Mouse (Mus musculus): ENCODE results near the gene Zcwpw1. TPM values are rescaled to one million over a fixed set of nuclear protein-coding genes. Genes with fewer than 3 reads are reported as not detected.

Gene Zcwpw1
- polyA plus RNA-seq, 1 experiment from 2014 or later = 1.9 TPM

DNA sequence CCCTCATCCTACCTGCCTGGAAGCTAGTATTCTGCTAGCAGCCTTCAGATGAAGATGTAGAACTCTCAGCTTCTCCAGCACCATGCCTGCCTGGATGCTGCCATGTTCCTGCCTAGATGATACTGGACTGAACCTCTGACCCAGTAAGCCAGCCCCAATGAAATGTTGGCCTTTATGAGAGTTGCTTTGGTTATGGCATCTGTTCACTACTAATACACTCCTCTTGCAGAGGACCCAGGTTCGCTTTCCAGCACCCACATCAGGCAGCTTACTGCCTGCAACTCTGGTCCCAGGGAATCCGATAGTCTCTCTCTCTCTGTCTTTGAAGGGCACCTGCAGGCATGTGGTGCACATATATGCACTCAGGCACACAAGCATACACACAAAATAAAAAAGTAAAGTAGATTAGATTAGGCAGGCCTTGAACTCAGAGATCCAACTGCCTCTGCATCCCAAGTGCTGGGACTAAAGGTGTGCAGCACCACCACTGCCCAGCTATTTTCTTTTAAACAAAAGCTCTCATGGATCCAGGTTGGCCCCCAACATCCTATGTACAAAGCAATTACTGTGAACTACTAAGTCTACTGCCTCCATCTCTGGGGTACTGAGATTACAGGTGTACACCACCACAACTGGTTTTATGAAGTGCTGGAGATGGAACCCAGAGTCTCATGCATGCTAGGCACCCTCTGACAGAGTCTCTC, 11.9 kb upstream of the Zcwpw1 start:
- TF ChIP-seq EP300 (IDR thresholded peaks at IDR 0.05; ENCODE audit: low read depth) (no peak), CTCF (IDR thresholded peaks at IDR 0.05; ENCODE audit: low read depth) (no peak)
- H3K9me3 ChIP-seq (ENCODE audit: low read length) = no peaks in the 10 kb centered on the region
- no peak for ATAC-seq
- H3K4me3 ChIP-seq (ENCODE audit: low read depth, low read length) = no peak overlapping the region
- H3K4me2 ChIP-seq (ENCODE audit: low read depth, low read length) = no peak overlapping the region
- peaks cover 8% of the 10 kb centered on the region; the same call in 1 of the 2 replicates for H3K36me3 ChIP-seq (replicated peaks; ENCODE audit: insufficient read depth, low read length)
- 89% methylated on average over 2 of the region's 2 CpGs for WGBS (ENCODE audit: insufficient replicate concordance)
- no peaks in the 10 kb centered on the region for H3K27me3 ChIP-seq (ENCODE audit: insufficient read depth, low read length)
- H3K4me1 ChIP-seq (ENCODE audit: insufficient read depth) = peaks cover 22% of the 10 kb centered on the region
- H3K9ac ChIP-seq (replicated peaks) = no peak overlapping the region
- H3K27ac ChIP-seq (ENCODE audit: low read depth) = no peak overlapping the region
- no peak for DNase-seq

DNA sequence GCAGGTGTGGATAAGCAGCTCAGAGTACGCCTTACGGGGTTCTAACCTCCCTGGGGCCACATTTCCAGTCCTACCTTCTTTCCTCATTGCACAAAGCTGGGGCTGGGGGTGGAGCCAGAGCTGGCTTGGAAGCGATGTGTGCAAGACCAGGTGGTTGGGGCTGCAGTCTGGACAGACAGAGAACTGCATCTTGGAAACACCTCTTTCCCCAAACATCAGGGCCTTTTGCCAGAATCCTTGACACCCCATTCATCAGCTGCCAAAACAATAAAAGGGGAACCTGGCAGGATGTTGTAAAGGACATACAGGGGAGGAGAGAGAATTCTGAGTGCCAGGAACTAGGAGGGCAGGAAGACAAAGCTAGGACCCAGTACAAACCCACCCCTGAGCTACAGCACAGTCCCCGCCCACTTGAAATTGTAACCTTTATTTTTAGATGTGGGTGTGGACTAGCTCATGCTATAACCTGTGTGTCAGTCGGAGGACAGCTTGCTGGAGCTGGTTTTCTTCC, 11.1 kb upstream of the Zcwpw1 start:
- Histone ChIP-seq H3K9me3 (ENCODE audit: low read length) (no peaks in the 10 kb centered on the region), H3K36me3 (replicated peaks; ENCODE audit: insufficient read depth, low read length) (peaks cover 15% of the 10 kb centered on the region), H3K4me3 (ENCODE audit: low read depth, low read length) (no peak overlapping the region), H3K4me2 (ENCODE audit: low read depth, low read length) (no peak overlapping the region), H3K9ac (replicated peaks) (no peak overlapping the region), H3K4me1 (ENCODE audit: insufficient read depth) (peaks cover 22% of the 10 kb centered on the region), H3K27me3 (ENCODE audit: insufficient read depth, low read length) (no peaks in the 10 kb centered on the region), H3K27ac (ENCODE audit: low read depth) (no peak overlapping the region)
- ATAC-seq (no peak), DNase-seq (no peak)
- TF ChIP-seq CTCF (IDR thresholded peaks at IDR 0.05; ENCODE audit: low read depth) = no peak
- 28% methylated on average over 5 of the region's 5 CpGs for WGBS (ENCODE audit: insufficient replicate concordance)

DNA sequence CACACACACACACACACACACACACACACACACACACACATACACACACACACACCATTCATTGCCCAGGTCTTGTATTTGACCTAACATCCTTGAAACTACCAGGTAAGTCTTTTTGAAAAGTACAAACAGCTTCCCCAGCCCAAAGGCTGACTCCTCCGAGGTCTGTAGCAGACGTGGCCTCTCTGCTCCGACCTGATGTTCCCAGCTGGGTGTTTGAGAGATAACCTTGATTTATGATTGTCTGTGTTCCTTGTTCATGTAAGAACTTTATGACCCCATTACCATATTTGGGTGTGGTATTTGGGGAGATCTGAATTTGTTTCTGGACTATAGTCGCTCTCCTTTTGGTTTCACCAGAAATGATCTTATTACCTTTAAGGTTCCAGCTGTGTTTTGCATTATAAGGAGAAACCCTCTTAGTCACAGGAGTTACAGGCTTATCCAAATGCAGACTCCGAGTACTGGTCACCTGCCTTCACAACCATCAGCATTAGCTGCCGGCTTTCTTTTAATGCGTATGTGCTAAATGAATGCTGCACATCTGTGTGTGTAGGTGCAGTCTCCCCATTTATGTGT, 10.2 kb upstream of the Zcwpw1 start:
- TF ChIP-seq CTCF (IDR thresholded peaks at IDR 0.05; ENCODE audit: low read depth) = no peak
- TF ChIP-seq EP300 (IDR thresholded peaks at IDR 0.05; ENCODE audit: low read depth) = no peak
- H3K9ac ChIP-seq (replicated peaks) = no peak overlapping the region
- no peaks in the 10 kb centered on the region for H3K27me3 ChIP-seq (ENCODE audit: insufficient read depth, low read length)
- 81% methylated on average over 7 of the region's 7 CpGs for WGBS (ENCODE audit: insufficient replicate concordance)
- no peaks in the 10 kb centered on the region for H3K9me3 ChIP-seq (ENCODE audit: low read length)
- no peak for DNase-seq
- no peak overlapping the region; the same call in 1 of the 2 replicates for H3K27ac ChIP-seq (ENCODE audit: low read depth)
- H3K36me3 ChIP-seq (replicated peaks; ENCODE audit: insufficient read depth, low read length) = peaks cover 24% of the 10 kb centered on the region
- no peak for ATAC-seq
- H3K4me3 ChIP-seq (ENCODE audit: low read depth, low read length) = no peak overlapping the region
- H3K4me2 ChIP-seq (ENCODE audit: low read depth, low read length) = no peak overlapping the region
- peaks cover 22% of the 10 kb centered on the region for H3K4me1 ChIP-seq (ENCODE audit: insufficient read depth)

DNA sequence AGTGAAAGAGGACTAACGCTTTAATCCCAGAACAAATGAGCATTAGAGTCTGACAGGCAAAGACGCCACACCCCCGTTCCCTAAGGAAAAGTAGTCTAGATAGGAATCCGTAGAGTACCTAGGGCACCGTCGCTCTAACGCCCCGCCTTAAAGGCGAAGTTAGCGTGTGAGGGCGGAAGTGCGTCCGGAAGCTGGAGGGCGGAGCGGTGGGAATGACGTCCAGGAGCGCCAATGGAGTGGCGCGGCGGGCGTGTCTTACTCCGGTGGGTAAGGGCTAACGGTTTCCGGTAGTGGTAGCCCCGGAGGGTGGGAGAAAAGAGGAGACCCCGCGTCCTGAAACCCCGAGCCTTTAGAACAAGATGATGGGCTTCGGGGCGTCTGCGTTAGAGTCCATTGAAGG, 9.0 kb upstream of the Zcwpw1 start, which contains the start of gene Ppp1r35:
TSS of gene Ppp1r35 (plus strand) at position 215 of the 400 bp plus-strand sequence.
- peak within 1 kb of the TSS; percentile 97 for H3K9ac ChIP-seq (replicated peaks)
- TF ChIP-seq CTCF (IDR thresholded peaks at IDR 0.05; ENCODE audit: low read depth) = no peak
- no peak; the same call in 1 of the 2 replicates for TF ChIP-seq EP300 (IDR thresholded peaks at IDR 0.05; ENCODE audit: low read depth)
- peak within 1 kb of the TSS; percentile 96 for H3K27ac ChIP-seq (ENCODE audit: low read depth)
- DNase-seq (peak; percentile 97), ATAC-seq (peak; percentile 93)
- H3K36me3 ChIP-seq (replicated peaks; ENCODE audit: insufficient read depth, low read length) = peaks cover 36% of the 10 kb centered on the region
- peak within 1 kb of the TSS; percentile 99 for H3K4me2 ChIP-seq (ENCODE audit: low read depth, low read length)
- WGBS (ENCODE audit: insufficient replicate concordance) = under 1% methylated on average over 31 of the region's 31 CpGs
- peak within 1 kb of the TSS; percentile 96 for H3K4me3 ChIP-seq (ENCODE audit: low read depth, low read length)
- peaks cover 23% of the 10 kb centered on the region for H3K4me1 ChIP-seq (ENCODE audit: insufficient read depth)
- H3K9me3 ChIP-seq (ENCODE audit: low read length) = no peaks in the 10 kb centered on the region
- H3K27me3 ChIP-seq (ENCODE audit: insufficient read depth, low read length) = no peaks in the 10 kb centered on the region

DNA sequence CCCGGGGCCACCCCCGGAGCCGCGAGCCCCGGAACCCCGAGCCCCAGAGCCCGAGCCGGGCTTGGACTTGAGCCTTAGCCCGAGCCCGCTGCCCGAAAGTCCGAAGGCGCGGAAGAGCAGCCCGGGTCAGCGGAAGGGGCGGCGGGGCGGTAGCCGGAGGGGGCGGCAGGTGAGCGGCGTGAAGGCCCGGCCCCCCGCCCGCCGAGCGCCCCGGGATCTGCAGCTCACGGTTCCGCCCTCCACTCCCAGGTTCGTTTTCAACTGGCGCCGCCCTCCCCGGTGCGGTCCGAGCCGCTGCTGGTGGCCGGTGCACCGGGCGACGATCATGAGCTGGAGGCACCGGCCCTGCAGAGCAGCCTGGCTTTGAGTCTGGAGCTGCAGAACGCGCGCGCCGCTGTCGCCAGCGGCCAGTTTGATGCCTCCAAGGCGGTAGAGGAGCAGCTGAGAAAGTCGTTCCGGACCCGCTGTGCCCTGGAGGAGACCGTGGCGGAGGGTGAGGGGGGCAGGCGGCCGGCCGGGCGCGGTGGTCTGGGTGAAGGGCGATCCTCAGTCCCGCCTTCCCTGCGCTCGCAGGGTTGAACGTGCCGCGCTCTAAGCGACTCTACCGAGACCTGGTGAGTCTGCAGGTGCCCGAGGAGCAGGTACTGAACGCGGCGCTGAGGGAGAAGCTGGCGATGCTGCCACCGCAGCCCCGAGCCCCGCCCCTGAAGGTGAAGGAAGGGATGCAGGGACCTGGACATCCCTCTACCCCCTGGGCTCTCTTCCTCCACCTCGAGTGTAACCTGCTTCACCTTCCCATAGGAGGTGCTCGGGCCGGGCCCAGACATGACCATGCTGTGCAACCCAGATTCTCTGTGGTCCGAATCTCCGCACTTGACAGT, 8.3 kb upstream of the Zcwpw1 start:
- peak; percentile 59 for ATAC-seq
- TF ChIP-seq CTCF (IDR thresholded peaks at IDR 0.05; ENCODE audit: low read depth) (no peak), EP300 (IDR thresholded peaks at IDR 0.05; ENCODE audit: low read depth) (no peak)
- H3K4me1 ChIP-seq (ENCODE audit: insufficient read depth) = peaks cover 29% of the 10 kb centered on the region

DNA sequence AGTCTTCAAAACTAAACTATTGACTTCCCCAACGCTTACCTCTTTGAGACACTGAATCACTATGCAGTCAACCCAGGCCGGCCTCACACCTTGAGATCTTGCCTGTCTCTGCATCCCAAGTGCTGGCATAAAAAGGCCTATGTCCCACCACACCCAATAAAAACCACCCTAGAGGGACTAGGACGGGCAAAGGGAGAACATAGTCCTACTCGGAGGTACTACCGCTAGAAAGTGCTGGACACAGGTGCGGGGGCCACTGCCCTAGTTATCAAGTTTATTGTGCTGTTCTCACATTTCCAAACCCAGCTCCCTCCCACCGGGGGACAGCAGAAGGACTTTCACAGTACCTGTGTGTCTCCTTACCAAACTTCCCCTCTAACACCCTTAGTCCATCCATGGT, 5.9 kb upstream of the Zcwpw1 start:
- Histone ChIP-seq H3K36me3 (replicated peaks; ENCODE audit: insufficient read depth, low read length) (peaks cover 45% of the 10 kb centered on the region), H3K9me3 (ENCODE audit: low read length) (no peaks in the 10 kb centered on the region), H3K9ac (replicated peaks) (no peak overlapping the region), H3K4me3 (ENCODE audit: low read depth, low read length) (no peak overlapping the region), H3K4me1 (ENCODE audit: insufficient read depth) (peaks cover 33% of the 10 kb centered on the region), H3K27me3 (ENCODE audit: insufficient read depth, low read length) (no peaks in the 10 kb centered on the region), H3K27ac (ENCODE audit: low read depth) (no peak overlapping the region), H3K4me2 (ENCODE audit: low read depth, low read length) (no peak overlapping the region)
- DNase-seq = no peak
- TF ChIP-seq EP300 (IDR thresholded peaks at IDR 0.05; ENCODE audit: low read depth) (no peak), CTCF (IDR thresholded peaks at IDR 0.05; ENCODE audit: low read depth) (no peak)
- WGBS (ENCODE audit: insufficient replicate concordance) = 90% methylated on average over 7 of the region's 7 CpGs
- ATAC-seq = no peak

More for the DNA sequence above, 8.3 kb upstream of the Zcwpw1 start:
- Histone ChIP-seq H3K4me3 (ENCODE audit: low read depth, low read length) (peak overlapping the region; percentile 96), H3K27me3 (ENCODE audit: insufficient read depth, low read length) (no peaks in the 10 kb centered on the region), H3K9ac (replicated peaks) (peak overlapping the region; percentile 97), H3K36me3 (replicated peaks; ENCODE audit: insufficient read depth, low read length) (peaks cover 41% of the 10 kb centered on the region), H3K9me3 (ENCODE audit: low read length) (no peaks in the 10 kb centered on the region), H3K4me2 (ENCODE audit: low read depth, low read length) (peak overlapping the region; percentile 99), H3K27ac (ENCODE audit: low read depth) (peak overlapping the region; percentile 96)
- DNase-seq = peak; percentile 69
- 3% methylated on average over 58 of the region's 83 CpGs for WGBS (ENCODE audit: insufficient replicate concordance)
